Mouse (Mus musculus): ENCODE measurements around the gene Birc7. TPM values are rescaled to one million over a fixed set of nuclear protein-coding genes. Genes with fewer than 3 reads are reported as not detected.

Birc7 gene
- polyA plus RNA-seq, 1 experiment: not detected

GRCm38 (mm10) chr2:180925176-180925575, 3.6 kb upstream of the Birc7 start:
- no peak for TF ChIP-seq POLR2A (IDR thresholded peaks at IDR 0.05; ENCODE audit: low read depth, low read length)
- TF ChIP-seq CTCF (IDR thresholded peaks at IDR 0.05; ENCODE audit: extremely low read depth, insufficient read length, insufficient replicate concordance, low read depth, low read length): peak; percentile 87; the same call in 1 of the 2 replicates
- WGBS: 4% methylated on average over 4 of the region's 4 CpGs
- H3K4me3 ChIP-seq (ENCODE audit: low read depth, low read length): no peak overlapping the region
- no peaks in the 10 kb centered on the region for H3K4me1 ChIP-seq (ENCODE audit: control insufficient read depth, insufficient read depth, insufficient read length, low read length)
- no peaks in the 10 kb centered on the region for H3K36me3 ChIP-seq (ENCODE audit: control insufficient read depth, insufficient read depth, low read length)
- no peaks in the 10 kb centered on the region for H3K27me3 ChIP-seq (ENCODE audit: control insufficient read depth, insufficient read depth, low read length)
- H3K27ac ChIP-seq (ENCODE audit: insufficient read depth, low read depth, low read length): no peak overlapping the region

GRCm38 (mm10) chr2:180932418-180932817, 3.6 kb downstream of the Birc7 start:
- H3K4me1 ChIP-seq (ENCODE audit: control insufficient read depth, insufficient read depth, insufficient read length, low read length): no peaks in the 10 kb centered on the region
- no peak overlapping the region for H3K4me3 ChIP-seq (ENCODE audit: low read depth, low read length)
- H3K27me3 ChIP-seq (ENCODE audit: control insufficient read depth, insufficient read depth, low read length): no peaks in the 10 kb centered on the region
- no peaks in the 10 kb centered on the region for H3K36me3 ChIP-seq (ENCODE audit: control insufficient read depth, insufficient read depth, low read length)
- H3K27ac ChIP-seq (ENCODE audit: insufficient read depth, low read depth, low read length): no peak overlapping the region
- 76% methylated on average over 1 of the region's 1 CpGs for WGBS
- TF ChIP-seq CTCF (IDR thresholded peaks at IDR 0.05; ENCODE audit: extremely low read depth, insufficient read length, insufficient replicate concordance, low read depth, low read length) (no peak), POLR2A (IDR thresholded peaks at IDR 0.05; ENCODE audit: low read depth, low read length) (no peak)

- no peak for TF ChIP-seq POLR2A (IDR thresholded peaks at IDR 0.05; ENCODE audit: low read depth, low read length)
- Histone ChIP-seq H3K27me3 (ENCODE audit: control insufficient read depth, insufficient read depth, low read length) (no peaks in the 10 kb centered on the region), H3K36me3 (ENCODE audit: control insufficient read depth, insufficient read depth, low read length) (no peaks in the 10 kb centered on the region), H3K27ac (ENCODE audit: insufficient read depth, low read depth, low read length) (no peak overlapping the region), H3K4me3 (ENCODE audit: low read depth, low read length) (no peak overlapping the region), H3K4me1 (ENCODE audit: control insufficient read depth, insufficient read depth, insufficient read length, low read length) (no peaks in the 10 kb centered on the region)
Measured at GRCm38 (mm10) chr2:180940187-180940586, 11.4 kb downstream of the Birc7 start.

GRCm38 (mm10) chr2:180941869-180942268, 13.0 kb downstream of the Birc7 start:
- Histone ChIP-seq H3K4me1 (ENCODE audit: control insufficient read depth, insufficient read depth, insufficient read length, low read length) (no peaks in the 10 kb centered on the region), H3K4me3 (ENCODE audit: low read depth, low read length) (no peak overlapping the region), H3K36me3 (ENCODE audit: control insufficient read depth, insufficient read depth, low read length) (no peaks in the 10 kb centered on the region), H3K27me3 (ENCODE audit: control insufficient read depth, insufficient read depth, low read length) (no peaks in the 10 kb centered on the region), H3K27ac (ENCODE audit: insufficient read depth, low read depth, low read length) (no peak overlapping the region)
- TF ChIP-seq CTCF (IDR thresholded peaks at IDR 0.05; ENCODE audit: extremely low read depth, insufficient read length, insufficient replicate concordance, low read depth, low read length) (no peak), POLR2A (IDR thresholded peaks at IDR 0.05; ENCODE audit: low read depth, low read length) (no peak)

GRCm38 (mm10) chr2:180949947-180950346, 21.1 kb downstream of the Birc7 start:
- Histone ChIP-seq H3K27me3 (ENCODE audit: control insufficient read depth, insufficient read depth, low read length) (0 out of 2 replicates have a peak, but pooled peaks cover 5% of the 10 kb centered on the region), H3K4me3 (ENCODE audit: low read depth, low read length) (no peak overlapping the region), H3K4me1 (ENCODE audit: control insufficient read depth, insufficient read depth, insufficient read length, low read length) (no peaks in the 10 kb centered on the region), H3K27ac (ENCODE audit: insufficient read depth, low read depth, low read length) (no peak overlapping the region), H3K36me3 (ENCODE audit: control insufficient read depth, insufficient read depth, low read length) (no peaks in the 10 kb centered on the region)
- WGBS: 50% methylated on average over 1 of the region's 1 CpGs
- TF ChIP-seq CTCF (IDR thresholded peaks at IDR 0.05; ENCODE audit: extremely low read depth, insufficient read length, insufficient replicate concordance, low read depth, low read length): no peak
- TF ChIP-seq POLR2A (IDR thresholded peaks at IDR 0.05; ENCODE audit: low read depth, low read length): no peak

GRCm38 (mm10) chr2:180952731-180953171, 23.9 kb downstream of the Birc7 start:
- Histone ChIP-seq H3K4me1 (ENCODE audit: control insufficient read depth, insufficient read depth, insufficient read length, low read length) (no peaks in the 10 kb centered on the region), H3K4me3 (ENCODE audit: low read depth, low read length) (no peak overlapping the region), H3K36me3 (ENCODE audit: control insufficient read depth, insufficient read depth, low read length) (no peaks in the 10 kb centered on the region), H3K27me3 (ENCODE audit: control insufficient read depth, insufficient read depth, low read length) (0 out of 2 replicates have a peak, but pooled peaks cover 7% of the 10 kb centered on the region), H3K27ac (ENCODE audit: insufficient read depth, low read depth, low read length) (no peak overlapping the region)
- WGBS: 61% methylated on average over 9 of the region's 9 CpGs
- TF ChIP-seq CTCF (IDR thresholded peaks at IDR 0.05; ENCODE audit: extremely low read depth, insufficient read length, insufficient replicate concordance, low read depth, low read length) (no peak), POLR2A (IDR thresholded peaks at IDR 0.05; ENCODE audit: low read depth, low read length) (no peak)

- H3K4me3 ChIP-seq (ENCODE audit: low read depth, low read length): no peak overlapping the region; the same call in 1 of the 2 replicates
- no peak overlapping the region for H3K27ac ChIP-seq (ENCODE audit: insufficient read depth, low read depth, low read length)
- no peaks in the 10 kb centered on the region for H3K4me1 ChIP-seq (ENCODE audit: control insufficient read depth, insufficient read depth, insufficient read length, low read length)
- 60% methylated on average over 2 of the region's 2 CpGs for WGBS
- TF ChIP-seq POLR2A (IDR thresholded peaks at IDR 0.05; ENCODE audit: low read depth, low read length) (no peak), CTCF (IDR thresholded peaks at IDR 0.05; ENCODE audit: extremely low read depth, insufficient read length, insufficient replicate concordance, low read depth, low read length) (no peak)
- H3K36me3 ChIP-seq (ENCODE audit: control insufficient read depth, insufficient read depth, low read length): no peaks in the 10 kb centered on the region
- H3K27me3 ChIP-seq (ENCODE audit: control insufficient read depth, insufficient read depth, low read length): 0 out of 2 replicates have a peak, but pooled peaks cover 7% of the 10 kb centered on the region
Measured at GRCm38 (mm10) chr2:180953638-180954037, 24.8 kb downstream of the Birc7 start.
